Mouse (Mus musculus) cortical plate, adult 2 months (tissue): ENCODE measurements around the gene Arhgap6.

Experiments used
- CTCF ChIP-seq: fragments of 200-500 bp; IDR thresholded peaks from 2 replicates; pipeline ENCODE4 v1.5.1; 2011; ENCODE audit warnings: mild to moderate bottlenecking, control low read depth, low read length; ENCODE audit not compliant: insufficient read depth; ENCODE audit errors: extremely low read depth
- POLR2A ChIP-seq: fragments of 200-500 bp; IDR thresholded peaks from 2 replicates; pipeline ENCODE4 v1.6.1; 2011; ENCODE audit warnings: mild to moderate bottlenecking, low read length, control low read depth; ENCODE audit not compliant: insufficient read depth; ENCODE audit errors: extremely low read depth

GRCm38 (mm10) chrX:168932420-168932819 is 137.5 kb downstream of the Arhgap6 start:
- TF ChIP-seq CTCF (no peak), POLR2A (no peak)
